Mouse (Mus musculus): Measurements from ENCODE around the gene Lars2.
"Not testable (repeated sequence)": the region's sequence is repeated elsewhere in the genome, so short reads cannot be mapped to it uniquely, and the experiment has no call there.

Gene Lars2

DNA sequence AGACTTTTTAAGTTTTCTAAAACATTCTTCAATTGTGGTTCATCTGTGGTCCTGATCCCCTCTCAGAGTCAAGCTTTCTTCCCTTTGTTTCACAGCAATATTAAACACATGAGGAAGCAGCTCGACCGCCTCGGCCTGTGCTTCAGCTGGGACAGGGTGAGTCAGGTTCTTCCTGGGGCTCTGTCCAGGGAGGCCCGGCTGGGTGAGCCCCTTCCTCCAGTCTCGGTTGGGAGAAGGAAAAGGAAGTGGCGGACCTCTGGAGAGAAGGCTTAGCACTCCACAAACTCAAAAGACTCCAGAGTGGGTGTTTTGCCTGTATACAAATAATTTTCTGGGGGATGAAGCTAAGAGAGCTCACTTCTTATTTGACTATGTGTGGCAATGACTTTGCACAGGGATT is 28.1 kb downstream of the Lars2 start:
- DNase-seq: no peak

GRCm38 (mm10) chr9:123397701-123398100 is 31.0 kb downstream of the Lars2 start:
- no peak for DNase-seq

DNA sequence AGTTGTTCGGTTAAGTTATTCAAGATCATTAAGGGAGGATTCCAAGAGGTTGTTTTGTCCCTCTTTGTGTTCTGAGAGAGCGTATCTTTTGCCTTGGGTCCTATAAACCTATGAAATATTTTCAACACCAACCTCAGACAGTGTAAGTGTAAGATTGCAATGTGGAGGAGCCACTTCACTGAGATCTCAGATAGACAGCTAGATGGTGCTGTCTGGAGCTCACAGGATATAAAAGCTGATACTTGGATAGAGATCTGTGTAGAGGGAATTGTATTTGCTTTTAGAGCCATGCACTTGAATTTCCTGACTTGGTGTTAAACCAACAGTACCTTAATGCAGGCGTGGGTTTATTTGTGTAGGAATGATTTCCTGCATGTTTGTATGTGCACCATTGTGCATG is 35.5 kb downstream of the Lars2 start:
- no peak for DNase-seq

DNA sequence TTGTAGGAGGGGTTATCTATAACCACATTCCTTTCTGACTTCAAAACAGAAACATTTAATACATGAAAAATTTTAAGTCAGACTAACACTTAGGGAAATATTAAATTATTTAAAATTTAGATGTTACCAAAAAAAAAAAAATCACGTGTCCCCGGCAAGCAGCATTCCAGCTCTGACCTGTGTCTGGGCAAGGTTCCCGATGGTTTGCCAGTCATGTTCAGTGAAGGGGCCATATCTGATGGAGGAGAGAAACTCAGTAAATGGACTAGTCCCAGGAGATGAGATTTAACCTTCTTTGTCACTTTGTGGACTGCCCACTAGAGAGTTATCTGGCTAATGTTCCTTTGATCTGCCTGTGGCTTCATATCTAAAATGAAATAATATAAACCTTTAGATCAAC is 36.3 kb downstream of the Lars2 start:
- no peak for DNase-seq

DNA sequence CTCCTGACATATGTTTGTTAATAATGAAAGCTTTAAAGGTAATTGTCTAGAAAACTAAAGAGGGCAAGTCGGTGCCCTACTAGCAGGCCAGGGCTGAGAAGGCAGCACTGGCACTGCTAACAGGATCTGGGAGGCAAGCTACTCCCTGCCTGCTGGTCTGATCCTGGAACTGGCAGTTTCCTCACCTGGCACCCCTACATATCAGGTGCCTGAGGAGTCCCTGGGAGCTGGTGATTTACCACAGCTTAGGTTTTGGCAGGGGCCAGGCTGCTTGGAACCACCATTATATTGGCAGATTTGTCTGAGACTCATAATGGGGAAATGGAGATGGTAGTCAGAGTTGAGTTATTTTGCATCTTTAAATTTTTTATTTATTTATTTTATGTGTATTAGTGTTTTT is 38.5 kb downstream of the Lars2 start:
- DNase-seq: no peak

DNA sequence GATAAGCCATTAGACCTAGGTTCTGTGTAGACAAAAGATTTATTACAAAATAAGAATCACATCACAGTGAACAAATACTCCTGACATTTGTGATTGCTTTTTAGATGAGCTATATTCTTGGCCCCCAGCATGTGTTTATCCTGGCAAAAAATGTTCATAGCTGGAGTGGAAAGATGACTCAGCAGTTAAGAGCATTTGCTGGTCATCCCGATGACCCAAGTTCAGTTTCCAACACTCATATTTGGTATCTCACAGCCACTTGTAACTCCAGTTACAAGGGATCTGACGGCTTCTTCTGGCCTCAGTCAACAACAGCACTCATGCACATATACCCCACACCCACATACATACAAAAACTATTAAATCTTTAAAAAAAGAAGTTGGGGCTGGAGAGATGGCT is 42.0 kb downstream of the Lars2 start:
- DNase-seq: no peak

GRCm38 (mm10) chr9:123429863-123430262 is 63.1 kb downstream of the Lars2 start:
- no peak for DNase-seq

DNA sequence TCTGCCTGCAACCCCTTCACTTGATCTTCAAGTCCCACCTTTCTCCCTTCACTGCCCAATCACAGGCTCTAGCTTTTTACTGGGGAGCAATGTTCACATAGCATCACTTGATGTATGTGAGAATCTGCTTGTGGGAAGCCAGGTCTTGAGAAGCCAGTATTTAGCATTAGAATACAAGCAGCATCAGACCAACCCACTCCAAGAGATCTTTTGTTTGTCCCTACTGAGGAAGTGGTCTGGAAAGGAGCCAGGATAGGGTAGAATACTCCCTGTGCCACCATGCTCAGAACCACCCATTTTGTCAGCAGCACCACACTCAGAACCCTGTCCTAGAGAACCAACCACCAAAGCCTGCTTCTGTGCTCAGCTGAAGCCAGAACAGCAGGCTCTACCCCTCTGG is 64.2 kb downstream of the Lars2 start:
- DNase-seq: no peak

- DNase-seq: no peak
Observed at GRCm38 (mm10) chr9:123438223-123438622, 71.5 kb downstream of the Lars2 start.

GRCm38 (mm10) chr9:123440230-123441058 is 73.7 kb downstream of the Lars2 start:
- no peak for DNase-seq

- not testable (repeated sequence) for DNase-seq
Observed at GRCm38 (mm10) chr9:123447101-123447500, 80.4 kb downstream of the Lars2 start.

DNA sequence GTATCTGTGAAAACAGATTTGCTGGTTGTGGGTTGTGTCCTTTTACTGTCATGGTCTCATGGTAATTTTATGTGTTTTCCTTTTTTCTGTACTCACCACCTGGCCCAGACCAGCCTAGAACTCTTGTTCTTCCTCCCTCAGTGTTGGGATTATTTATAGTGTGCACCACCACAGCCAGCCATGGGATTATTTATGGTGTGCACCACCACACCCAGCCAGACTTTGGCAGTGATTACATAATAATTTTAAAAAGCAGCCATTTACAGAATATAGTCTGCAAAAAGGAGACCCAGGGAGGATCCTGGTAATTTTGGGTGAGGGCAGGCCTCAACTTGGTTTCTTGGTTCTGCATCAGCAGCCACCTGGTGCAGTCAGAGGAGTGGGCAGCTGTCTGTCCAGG is 81.9 kb downstream of the Lars2 start:
- DNase-seq: no peak

DNA sequence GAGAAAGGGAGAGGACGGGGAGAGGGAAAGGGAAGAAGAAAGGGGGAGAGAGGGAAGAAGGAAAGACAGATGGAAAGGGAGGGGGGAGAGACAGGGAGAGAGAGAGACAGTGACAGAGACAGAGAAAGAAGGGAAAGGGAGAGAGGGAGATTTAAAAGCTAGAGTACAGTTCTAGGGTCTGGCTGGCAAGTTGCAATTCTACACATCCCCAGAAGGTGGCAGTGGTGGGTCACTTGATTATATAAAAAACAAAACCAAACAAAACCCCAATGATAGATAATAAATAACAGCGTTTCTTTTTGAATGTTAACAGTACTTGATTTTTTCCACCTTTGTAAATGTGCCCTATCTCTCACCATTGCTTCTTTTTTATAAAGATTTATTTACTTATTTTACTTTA is 83.4 kb downstream of the Lars2 start:
- DNase-seq: no peak

- no peak for DNase-seq
Observed at GRCm38 (mm10) chr9:123451772-123452171, 85.0 kb downstream of the Lars2 start.

GRCm38 (mm10) chr9:123456634-123457602 is 90.2 kb downstream of the Lars2 start:
- DNase-seq: peak; percentile 28

- DNase-seq: peak; percentile 22
Observed at GRCm38 (mm10) chr9:123457603-123458002, 90.9 kb downstream of the Lars2 start.

GRCm38 (mm10) chr9:123467141-123467620 is 100.5 kb downstream of the Lars2 start:
- DNase-seq: no peak

- no peak for DNase-seq
Observed at GRCm38 (mm10) chr9:123468406-123469085, 101.8 kb downstream of the Lars2 start.

- DNase-seq: no peak
Observed at GRCm38 (mm10) chr9:123469087-123469486, 102.4 kb downstream of the Lars2 start.

DNA sequence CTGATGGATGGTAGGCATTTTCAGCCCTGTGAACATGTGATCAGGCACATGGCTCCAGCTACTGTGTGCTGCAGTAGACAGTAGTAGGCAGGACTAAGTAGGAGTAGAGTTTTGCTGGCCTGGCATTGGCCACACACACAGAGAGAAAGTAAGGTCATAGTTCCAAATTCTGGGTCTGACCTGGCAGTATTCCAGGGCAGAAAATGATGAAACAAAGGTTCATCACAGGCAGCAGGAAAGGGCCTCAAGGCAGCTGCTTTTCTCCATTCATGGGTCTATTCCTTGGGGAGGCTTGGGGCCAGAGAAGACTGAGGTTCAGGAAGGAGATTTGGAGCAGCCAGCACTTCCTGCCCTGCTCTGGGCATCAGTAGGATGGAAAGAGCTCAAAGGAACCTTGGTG is 106.7 kb downstream of the Lars2 start:
- DNase-seq: peak; percentile 76

DNA sequence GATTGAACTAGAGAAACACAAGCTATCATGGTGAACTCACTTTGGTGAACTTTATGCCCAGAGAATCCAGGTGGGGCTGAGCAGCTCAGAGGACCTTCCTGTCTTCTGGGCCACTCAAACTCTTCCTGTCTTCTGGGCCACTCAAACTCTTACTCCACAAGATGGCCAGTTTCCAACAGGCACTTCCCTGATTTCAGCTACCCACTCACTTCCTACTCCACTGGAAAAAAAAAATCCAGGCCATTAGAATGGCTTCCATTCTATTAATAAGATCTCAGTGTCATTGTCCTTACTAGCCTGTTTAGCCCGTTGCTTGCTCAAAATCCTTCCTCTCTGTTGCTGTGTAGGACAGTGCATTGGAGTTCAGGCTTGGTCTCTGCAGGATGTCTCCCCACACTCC is 108.8 kb downstream of the Lars2 start:
- DNase-seq: no peak

- peak; percentile 54 for DNase-seq
Observed at GRCm38 (mm10) chr9:123478031-123478585, 111.4 kb downstream of the Lars2 start.

All from kidney, adult 11 months (tissue).